Mouse (Mus musculus): ENCODE data around the gene Crls1. TPM values are rescaled to one million over a fixed set of nuclear protein-coding genes. Genes with fewer than 3 reads are reported as not detected.

Crls1 gene
- total and polyA plus RNA-seq, 3 experiments = 46.2 to 194 (median 51.8) TPM

DNA sequence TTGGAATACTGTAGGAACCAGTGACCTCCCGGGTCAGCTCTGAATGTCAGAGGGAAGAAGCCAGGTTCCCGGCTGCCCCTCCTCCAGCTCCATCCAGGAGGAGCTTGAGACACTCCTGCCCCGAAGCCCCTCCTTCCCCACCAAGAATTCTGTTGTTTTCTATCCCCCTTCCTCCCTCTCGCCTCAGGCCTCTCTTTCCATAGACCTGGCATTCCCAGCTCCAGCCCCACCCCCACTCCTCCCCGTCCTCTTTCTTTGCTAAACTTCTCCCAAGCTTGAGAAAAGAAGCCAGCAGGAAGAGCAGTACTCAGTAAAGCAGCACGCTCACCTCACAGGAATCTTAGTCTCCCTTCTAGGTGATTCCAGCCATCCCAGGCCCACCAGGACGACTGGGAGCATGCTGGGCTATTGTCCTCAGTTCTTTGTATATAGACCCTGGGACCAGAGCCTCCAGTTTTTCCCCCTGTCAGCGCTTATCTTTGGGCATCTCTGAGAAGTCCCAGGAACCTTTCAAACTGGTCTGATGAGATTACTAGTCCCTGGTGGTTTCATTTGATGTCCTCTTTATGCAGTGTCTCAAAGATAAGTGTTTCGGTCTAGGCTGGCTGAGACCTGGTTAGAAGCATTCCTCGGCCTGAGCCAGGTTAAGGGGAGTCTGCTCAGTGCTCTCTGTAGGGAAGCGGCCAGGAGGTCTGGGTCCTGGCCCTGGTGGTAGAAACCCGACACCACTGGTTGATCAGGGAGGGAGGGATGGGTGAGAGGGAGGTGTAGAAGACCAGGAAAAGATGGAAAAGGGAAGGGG is 34.6 kb downstream of the Crls1 start, which contains the start of gene Lrrn4:
Gene Lrrn4 (minus strand): TSS at position 48 of the 802 bp plus-strand sequence.
- TF ChIP-seq ZC3H11A (IDR thresholded peaks at IDR 0.05; ENCODE audit: low read depth, low read length) (no peak), MAX (IDR thresholded peaks at IDR 0.05; ENCODE audit: low read length) (no peak), ZKSCAN1 (IDR thresholded peaks at IDR 0.05; ENCODE audit: low read depth, low read length) (no peak), NELFE (IDR thresholded peaks at IDR 0.05; ENCODE audit: low read depth, low read length) (no peak), MYC (IDR thresholded peaks at IDR 0.05; ENCODE audit: low read depth, low read length) (no peak), MXI1 (IDR thresholded peaks at IDR 0.05; ENCODE audit: low read depth, low read length) (no peak), GATA1 (IDR thresholded peaks at IDR 0.05; ENCODE audit: low read depth, low read length) (no peak), SIN3A (IDR thresholded peaks at IDR 0.05; ENCODE audit: low read length) (no peak), USF2 (IDR thresholded peaks at IDR 0.05; ENCODE audit: borderline replicate concordance in 1 of 2, insufficient read depth in 1 of 2, low read depth in 1 of 2, low read length in 2 of 2) (no peak)
- DNase-seq (ENCODE audit: low read depth, low spot score) = no peak
- H3K4me3 ChIP-seq (ENCODE audit: control insufficient read depth in 1 of 2, insufficient read depth in 1 of 2, low read depth in 2 of 2, low read length in 2 of 2) = no peak within 1 kb of the TSS

DNA sequence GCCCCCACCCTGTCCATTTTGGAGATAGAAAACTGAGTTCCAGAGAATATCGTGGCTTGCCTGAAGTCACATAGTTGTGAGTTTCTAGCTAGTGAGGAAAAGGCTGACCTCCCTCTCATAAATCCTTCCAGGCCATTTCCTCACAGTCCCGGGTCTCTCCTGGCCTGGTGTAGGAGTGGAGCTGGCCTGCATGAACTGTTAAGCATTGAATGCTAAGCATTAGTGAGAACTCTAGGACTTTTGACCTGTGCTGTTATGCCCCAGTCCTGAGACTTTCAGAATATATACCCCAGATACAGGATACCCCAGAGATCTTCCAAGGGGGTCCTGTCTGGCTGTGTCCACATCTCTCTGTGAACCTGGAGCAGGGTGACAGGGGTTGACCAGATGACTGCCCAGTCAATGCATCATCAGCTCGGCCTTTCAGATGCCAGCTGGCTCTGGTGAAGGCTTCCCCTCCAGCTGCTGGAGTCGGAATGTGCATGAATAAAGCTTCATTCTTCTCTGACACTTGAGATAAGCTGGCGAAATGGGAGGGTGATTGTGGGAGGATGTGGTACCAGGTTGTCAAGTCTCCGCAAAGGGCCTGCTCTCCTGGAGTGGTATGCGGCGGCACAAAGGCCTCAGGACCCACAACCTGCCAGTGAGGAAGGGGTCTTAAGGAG is 38.0 kb downstream of the Crls1 start:
- no peaks in the 10 kb centered on the region for H3K79me2 ChIP-seq (ENCODE audit: control insufficient read depth, insufficient read depth, low read length, poor library complexity)
- H3K4me1 ChIP-seq (ENCODE audit: control insufficient read depth in 1 of 2, insufficient read depth in 2 of 2, low read length in 2 of 2) = no peaks in the 10 kb centered on the region
- no peak overlapping the region for H3K27ac ChIP-seq (ENCODE audit: control insufficient read depth, low read depth, low read length)
- H3K9me3 ChIP-seq (replicated peaks; ENCODE audit: insufficient read depth, low read length) = no peaks in the 10 kb centered on the region
- DNase-seq (ENCODE audit: low read depth, low spot score) = no peak
- TF ChIP-seq EP300 (IDR thresholded peaks at IDR 0.05; ENCODE audit: low read depth in 1 of 2, low read length in 2 of 2) (no peak), MYB (IDR thresholded peaks at IDR 0.05; ENCODE audit: low read depth, low read length) (no peak), USF1 (IDR thresholded peaks at IDR 0.05; ENCODE audit: low read depth, low read length) (no peak), TAL1 (IDR thresholded peaks at IDR 0.05; ENCODE audit: low read length) (no peak), POLR2AphosphoS2 (IDR thresholded peaks at IDR 0.05; ENCODE audit: low read length) (no peak), RCOR1 (IDR thresholded peaks at IDR 0.05; ENCODE audit: low read depth, low read length) (no peak), SMC3 (IDR thresholded peaks at IDR 0.05; ENCODE audit: low read depth, low read length) (no peak), E2F4 (IDR thresholded peaks at IDR 0.05; ENCODE audit: borderline replicate concordance, low read depth, low read length) (no peak), BHLHE40 (IDR thresholded peaks at IDR 0.05; ENCODE audit: borderline replicate concordance, low read depth, low read length) (no peak), CTCF (IDR thresholded peaks at IDR 0.05 in 2 of 3, conservative IDR thresholded peaks at IDR 0.05 in 1 of 3; ENCODE audit: control insufficient read depth in 1 of 3, insufficient read depth in 1 of 3, low read depth in 2 of 3, low read length in 3 of 3, poor library complexity in 1 of 3, severe bottlenecking in 1 of 3) (no peak), ZC3H11A (IDR thresholded peaks at IDR 0.05; ENCODE audit: low read depth, low read length) (no peak), TBP (IDR thresholded peaks at IDR 0.05; ENCODE audit: low read depth, low read length) (no peak), POLR2AphosphoS5 (IDR thresholded peaks at IDR 0.05; ENCODE audit: borderline replicate concordance, low read depth, low read length) (no peak)
- H3K27me3 ChIP-seq (ENCODE audit: control insufficient read depth in 1 of 2, insufficient read depth in 2 of 2, low read length in 2 of 2) = no peaks in the 10 kb centered on the region
- H3K36me3 ChIP-seq (ENCODE audit: control insufficient read depth in 1 of 2, insufficient read depth in 2 of 2, low read length in 2 of 2) = no peaks in the 10 kb centered on the region
- H3K4me3 ChIP-seq (ENCODE audit: control insufficient read depth in 1 of 2, insufficient read depth in 1 of 2, low read depth in 2 of 2, low read length in 2 of 2) = no peak overlapping the region
- H3K9ac ChIP-seq (ENCODE audit: control insufficient read depth, low read depth, low read length, poor library complexity, severe bottlenecking) = no peak overlapping the region

More for the DNA sequence above, 34.6 kb downstream of the Crls1 start, which contains the start of gene Lrrn4:
- Histone ChIP-seq H3K27me3 (ENCODE audit: control insufficient read depth in 1 of 2, insufficient read depth in 2 of 2, low read length in 2 of 2) (no peaks in the 10 kb centered on the region), H3K36me3 (ENCODE audit: control insufficient read depth in 1 of 2, insufficient read depth in 2 of 2, low read length in 2 of 2) (no peaks in the 10 kb centered on the region), H3K9me3 (replicated peaks; ENCODE audit: insufficient read depth, low read length) (no peaks in the 10 kb centered on the region), H3K9ac (ENCODE audit: control insufficient read depth, low read depth, low read length, poor library complexity, severe bottlenecking) (no peak within 1 kb of the TSS), H3K4me1 (ENCODE audit: control insufficient read depth in 1 of 2, insufficient read depth in 2 of 2, low read length in 2 of 2) (no peaks in the 10 kb centered on the region), H3K79me2 (ENCODE audit: control insufficient read depth, insufficient read depth, low read length, poor library complexity) (no peaks in the 10 kb centered on the region), H3K27ac (ENCODE audit: control insufficient read depth, low read depth, low read length) (no peak within 1 kb of the TSS)

Data from MEL (cell line).